Mouse (Mus musculus) heart, embryonic 11.5 days (tissue): ENCODE measurements around the gene Sufu. TPM values are rescaled to one million over a fixed set of nuclear protein-coding genes. Genes with fewer than 3 reads are reported as not detected.
A peak's percentile ranks its signal among the peaks of the same experiment; 100 is the strongest.

ENCODE experiments used
- ATAC-seq: fragments of 200-750 bp; cut with Nextera tagmentation; replicated peaks from 2 replicates; pipeline ENCODE4 v1.8.0; 2017; ENCODE audit warnings: moderate library complexity; ENCODE audit not compliant: insufficient number of reproducible peaks, low FRiP score, low TSS enrichment
- H3K27ac ChIP-seq: fragments of 300-500 bp; sonication (generic); 2 replicates; pipeline ENCODE4 v1.5.1; 2014; ENCODE audit warnings: mild to moderate bottlenecking, low read depth, low read length
- H3K27me3 ChIP-seq: fragments of 300-500 bp; sonication (generic); 2 replicates; pipeline ENCODE4 v1.6.1; 2014; ENCODE audit warnings: mild to moderate bottlenecking, low read length, mixed read lengths; ENCODE audit not compliant: control insufficient read depth, insufficient read depth
- H3K36me3 ChIP-seq: fragments of 300-500 bp; sonication (generic); 2 replicates; pipeline ENCODE4 v1.6.1; 2014; ENCODE audit warnings: mild to moderate bottlenecking, low read length, moderate library complexity, mixed read lengths; ENCODE audit not compliant: control insufficient read depth, insufficient read depth
- H3K4me1 ChIP-seq: fragments of 300-500 bp; sonication (generic); 2 replicates; pipeline ENCODE4 v1.6.1; 2014; ENCODE audit warnings: low read length; ENCODE audit not compliant: control insufficient read depth, insufficient read depth
- H3K4me2 ChIP-seq: fragments of 300-500 bp; sonication (generic); 2 replicates; pipeline ENCODE4 v1.6.1; 2014; ENCODE audit warnings: mild to moderate bottlenecking, moderate library complexity
- H3K4me3 ChIP-seq: fragments of 300-500 bp; sonication (generic); 2 replicates; pipeline ENCODE4 v1.5.1; 2014; ENCODE audit warnings: low read depth, low read length
- H3K9ac ChIP-seq: fragments of 300-500 bp; sonication (generic); 2 replicates; pipeline ENCODE4 v1.6.1; 2014; ENCODE audit warnings: mild to moderate bottlenecking, low read depth, low read length, moderate library complexity
- H3K9me3 ChIP-seq: fragments of 300-500 bp; sonication (generic); replicated peaks from 2 replicates; pipeline ENCODE4 v1.6.1; 2016; ENCODE audit warnings: low read length; ENCODE audit not compliant: control insufficient read depth
- WGBS: fragments of 180-500 bp; shearing (Covaris S2); extraction: QIAGEN DNeasy Blood & Tissue Kit; methylation state at CpG from one replicate; pipeline ENCODE4 v1.1.7; 2014; ENCODE audit not compliant: insufficient replicate concordance; 5-methylcytosine and 5-hydroxymethylcytosine counted together
- polyA plus RNA-seq: library from polyadenylated mRNA; unstranded; fragments of >200 nt; fragmentation: Nextera tagmentation; extraction: Ambion mirVana; gene quantifications from 2 replicates; pipeline ENCODE4 v1.2.1, GENCODE M21; 2014

Sufu gene
- polyA plus RNA-seq, 1 experiment from 2014 or later, result 21.5 TPM

DNA sequence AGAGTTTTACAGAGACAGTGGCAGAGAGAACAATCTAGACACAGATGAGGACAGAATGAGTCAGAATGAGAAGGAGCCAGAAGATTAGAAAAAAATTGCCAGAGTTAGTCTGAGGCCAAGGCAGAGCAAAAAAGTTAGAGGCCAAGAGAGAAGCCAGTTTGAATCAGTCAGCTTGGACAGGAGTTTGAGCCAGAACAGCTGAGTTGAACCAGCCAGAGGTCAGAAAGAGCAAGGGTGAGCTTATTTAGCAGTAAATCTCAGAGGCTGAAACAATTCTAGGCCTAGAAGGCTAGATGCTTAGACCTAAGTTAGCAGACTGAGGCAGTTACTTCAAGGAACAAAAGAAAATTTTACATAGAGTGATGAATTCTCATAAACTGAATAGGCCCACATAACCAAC is 32.6 kb downstream of the Sufu start:
- no peaks in the 10 kb centered on the region for H3K4me1 ChIP-seq
- no peak overlapping the region for H3K9ac ChIP-seq
- no peak overlapping the region for H3K4me3 ChIP-seq
- no peak overlapping the region for H3K4me2 ChIP-seq
- H3K9me3 ChIP-seq, result no peaks in the 10 kb centered on the region
- no peak overlapping the region for H3K27ac ChIP-seq
- peaks cover 7% of the 10 kb centered on the region; the same call in 1 of the 2 replicates for H3K36me3 ChIP-seq
- no peak for ATAC-seq
- H3K27me3 ChIP-seq, result no peaks in the 10 kb centered on the region

DNA sequence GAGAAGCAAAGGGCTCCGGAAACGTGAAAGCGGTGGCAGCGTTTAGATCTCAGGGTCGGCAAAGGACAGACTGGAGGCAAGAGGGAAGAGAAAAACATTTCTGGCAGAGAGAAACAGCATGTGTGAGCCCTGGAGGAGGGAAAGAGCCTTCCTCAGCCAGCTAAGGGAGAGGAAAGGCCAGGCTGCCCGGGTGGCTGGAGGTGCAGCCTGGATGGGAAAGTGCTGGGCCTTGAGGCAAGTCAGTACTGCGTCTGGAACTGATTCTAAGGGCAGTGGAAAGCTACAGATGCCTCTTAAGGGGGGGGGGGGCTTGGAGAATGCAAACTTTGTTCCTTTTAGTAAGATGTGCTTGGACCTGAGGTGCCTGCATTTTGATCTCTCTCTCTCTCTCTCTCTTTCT is 37.0 kb downstream of the Sufu start:
- no peak overlapping the region for H3K27ac ChIP-seq
- 70% methylated on average over 7 of the region's 7 CpGs for WGBS
- H3K4me3 ChIP-seq, result no peak overlapping the region
- no peaks in the 10 kb centered on the region for H3K27me3 ChIP-seq
- H3K36me3 ChIP-seq, result no peaks in the 10 kb centered on the region
- ATAC-seq, result no peak
- H3K4me2 ChIP-seq, result no peak overlapping the region
- no peaks in the 10 kb centered on the region for H3K9me3 ChIP-seq
- H3K4me1 ChIP-seq, result no peaks in the 10 kb centered on the region
- no peak overlapping the region for H3K9ac ChIP-seq

DNA sequence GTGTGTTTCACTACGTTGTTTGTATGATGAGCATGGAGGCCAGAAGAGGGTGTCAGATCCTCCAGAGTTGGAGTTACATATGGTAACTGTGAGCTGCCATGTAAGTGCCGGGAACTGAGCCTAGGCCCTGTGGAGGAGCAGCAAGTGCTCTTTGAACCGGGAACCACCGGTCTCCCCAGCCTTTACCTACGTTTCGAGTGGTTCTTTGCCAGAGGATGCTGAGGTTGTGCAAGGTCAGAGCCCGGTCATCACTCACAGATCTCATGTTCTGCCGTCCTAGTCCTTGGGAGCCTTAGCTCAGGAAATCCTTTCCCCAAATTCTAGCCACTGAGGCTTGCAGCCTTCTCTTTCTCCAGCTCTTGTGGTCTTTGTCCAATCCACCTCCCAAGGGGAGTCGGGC is 37.5 kb downstream of the Sufu start:
- Histone ChIP-seq H3K4me1 (no peaks in the 10 kb centered on the region), H3K4me3 (no peak overlapping the region), H3K27me3 (no peaks in the 10 kb centered on the region), H3K9ac (no peak overlapping the region), H3K27ac (no peak overlapping the region), H3K4me2 (no peak overlapping the region), H3K36me3 (no peaks in the 10 kb centered on the region), H3K9me3 (no peaks in the 10 kb centered on the region)
- no peak for ATAC-seq
- WGBS, result 69% methylated on average over 9 of the region's 9 CpGs

DNA sequence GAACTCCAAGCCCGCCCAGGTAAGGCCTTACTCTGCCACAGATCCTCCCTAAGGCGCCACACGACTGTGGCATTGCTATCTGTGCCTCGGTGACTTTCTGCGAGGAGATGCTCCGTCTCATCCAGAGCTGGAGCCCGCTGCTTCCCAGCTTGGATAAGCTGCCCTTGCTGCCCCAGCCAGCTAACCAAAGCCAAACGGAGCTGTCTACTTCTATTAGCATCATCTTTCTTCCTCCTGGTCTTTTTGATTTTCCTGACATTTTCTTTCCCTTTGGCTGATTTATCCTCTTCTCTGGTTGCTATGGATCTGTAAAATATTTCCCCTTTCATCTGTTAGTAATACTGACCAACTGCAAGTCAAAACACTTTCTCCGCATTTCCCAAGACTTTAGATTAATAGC is 37.9 kb downstream of the Sufu start:
- H3K4me2 ChIP-seq, result no peak overlapping the region
- no peak overlapping the region for H3K4me3 ChIP-seq
- H3K9me3 ChIP-seq, result no peaks in the 10 kb centered on the region
- no peak overlapping the region for H3K27ac ChIP-seq
- no peaks in the 10 kb centered on the region for H3K4me1 ChIP-seq
- no peaks in the 10 kb centered on the region for H3K36me3 ChIP-seq
- H3K27me3 ChIP-seq, result no peaks in the 10 kb centered on the region
- no peak for ATAC-seq
- H3K9ac ChIP-seq, result no peak overlapping the region
- 69% methylated on average over 9 of the region's 9 CpGs for WGBS

DNA sequence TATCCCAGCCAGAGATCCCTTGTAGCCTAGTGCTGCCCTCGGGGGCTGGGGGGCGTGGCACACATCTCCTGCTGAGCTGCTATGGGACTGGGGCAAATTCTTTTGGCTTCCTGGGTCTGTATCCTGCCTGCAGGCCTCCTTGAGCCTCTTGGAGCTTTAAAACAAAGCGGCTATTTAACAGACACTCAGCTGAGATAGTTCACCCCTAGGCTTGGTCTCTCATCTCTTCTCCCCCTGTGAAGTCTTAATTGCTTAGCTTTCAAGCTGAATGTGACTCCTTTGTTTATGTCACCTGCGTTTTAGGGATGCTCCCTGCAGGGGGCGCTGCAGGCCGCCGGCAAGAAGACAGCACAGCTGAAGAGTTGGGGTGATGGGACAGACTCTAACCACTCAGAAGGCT is 38.8 kb downstream of the Sufu start:
- H3K4me3 ChIP-seq, result no peak overlapping the region
- WGBS, result 11% methylated on average over 7 of the region's 7 CpGs
- no peak for ATAC-seq

DNA sequence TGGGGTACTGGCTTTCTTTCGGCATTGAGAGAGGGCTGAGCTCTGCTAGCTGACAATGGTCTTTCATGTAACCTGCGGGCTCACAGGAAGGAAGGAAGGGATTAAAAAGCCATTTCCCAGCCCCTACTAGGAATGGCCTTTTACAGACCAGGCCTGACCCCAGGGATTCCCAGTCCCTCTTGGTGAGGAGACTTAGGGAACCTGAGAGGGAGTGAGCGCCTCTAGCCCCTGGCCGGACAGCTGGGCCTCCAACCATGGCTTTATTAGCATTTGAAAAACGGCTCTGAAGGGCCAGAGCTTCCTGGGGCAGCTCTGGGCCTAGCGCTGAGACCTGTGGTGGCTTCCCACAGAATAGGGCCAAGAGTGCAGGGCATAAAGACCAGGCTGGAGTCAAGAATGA is 46.8 kb downstream of the Sufu start:
- Histone ChIP-seq H3K9ac (no peak overlapping the region), H3K4me1 (peaks cover 20% of the 10 kb centered on the region), H3K36me3 (no peaks in the 10 kb centered on the region), H3K9me3 (no peaks in the 10 kb centered on the region), H3K27ac (no peak overlapping the region), H3K27me3 (no peaks in the 10 kb centered on the region), H3K4me2 (no peak overlapping the region), H3K4me3 (no peak overlapping the region)
- 32% methylated on average over 6 of the region's 6 CpGs for WGBS
- no peak for ATAC-seq

More for the DNA sequence above, 38.8 kb downstream of the Sufu start:
- Histone ChIP-seq H3K9me3 (no peaks in the 10 kb centered on the region), H3K9ac (no peak overlapping the region), H3K36me3 (no peaks in the 10 kb centered on the region), H3K27ac (no peak overlapping the region), H3K27me3 (no peaks in the 10 kb centered on the region), H3K4me1 (no peaks in the 10 kb centered on the region), H3K4me2 (no peak overlapping the region)

DNA sequence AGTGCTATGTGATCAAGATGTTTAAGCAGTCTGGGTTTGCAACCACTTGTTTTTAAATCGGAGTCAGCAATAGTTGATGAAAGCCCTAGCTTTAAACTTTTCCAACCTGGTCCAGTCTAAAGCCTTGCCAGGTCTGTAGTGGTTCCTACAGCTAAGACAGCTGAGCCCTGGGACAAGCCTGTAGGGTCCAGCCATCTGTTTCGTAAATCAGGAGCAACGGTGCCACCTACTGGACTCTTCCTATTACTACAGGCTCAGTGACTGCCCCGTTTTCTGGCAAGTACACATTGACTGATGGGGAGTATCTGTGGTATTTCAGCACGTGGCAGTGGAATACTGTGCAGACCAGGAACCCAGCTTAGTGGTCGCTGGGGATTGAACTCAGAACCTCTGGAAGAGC is 47.5 kb downstream of the Sufu start:
- H3K4me1 ChIP-seq, result peaks cover 22% of the 10 kb centered on the region
- H3K27ac ChIP-seq, result no peak overlapping the region
- H3K4me3 ChIP-seq, result no peak overlapping the region
- no peaks in the 10 kb centered on the region for H3K27me3 ChIP-seq
- peak; percentile 47; the same call in 1 of the 2 replicates for ATAC-seq
- H3K9me3 ChIP-seq, result no peaks in the 10 kb centered on the region
- H3K36me3 ChIP-seq, result no peaks in the 10 kb centered on the region
- H3K9ac ChIP-seq, result no peak overlapping the region
- WGBS, result 10% methylated on average over 6 of the region's 6 CpGs
- no peak overlapping the region for H3K4me2 ChIP-seq

DNA sequence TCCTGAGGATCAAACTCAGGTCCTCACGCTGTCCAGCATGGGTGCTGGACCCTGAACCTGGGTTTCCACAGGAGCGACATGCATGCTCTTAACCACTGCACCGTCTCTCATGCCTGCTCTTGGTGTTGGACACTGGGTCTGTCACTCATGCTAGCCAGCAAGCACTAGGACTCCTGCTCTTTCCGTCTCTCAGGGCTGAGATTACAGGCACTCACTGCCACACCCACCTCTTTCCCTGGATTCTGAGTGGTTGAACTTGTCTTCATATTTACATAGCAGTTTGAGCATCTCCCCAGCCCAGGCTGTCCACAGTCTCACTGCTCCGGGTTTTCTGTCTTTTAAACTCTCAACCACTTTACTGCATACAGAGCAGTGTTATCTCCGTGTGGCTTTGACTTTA is 48.9 kb downstream of the Sufu start:
- H3K9me3 ChIP-seq, result no peaks in the 10 kb centered on the region
- no peaks in the 10 kb centered on the region for H3K36me3 ChIP-seq
- WGBS, result 44% methylated on average over 6 of the region's 6 CpGs
- no peak for ATAC-seq
- no peak overlapping the region for H3K9ac ChIP-seq
- H3K27me3 ChIP-seq, result no peaks in the 10 kb centered on the region
- H3K4me1 ChIP-seq, result peaks cover 25% of the 10 kb centered on the region
- H3K4me2 ChIP-seq, result no peak overlapping the region
- H3K27ac ChIP-seq, result no peak overlapping the region
- no peak overlapping the region for H3K4me3 ChIP-seq

DNA sequence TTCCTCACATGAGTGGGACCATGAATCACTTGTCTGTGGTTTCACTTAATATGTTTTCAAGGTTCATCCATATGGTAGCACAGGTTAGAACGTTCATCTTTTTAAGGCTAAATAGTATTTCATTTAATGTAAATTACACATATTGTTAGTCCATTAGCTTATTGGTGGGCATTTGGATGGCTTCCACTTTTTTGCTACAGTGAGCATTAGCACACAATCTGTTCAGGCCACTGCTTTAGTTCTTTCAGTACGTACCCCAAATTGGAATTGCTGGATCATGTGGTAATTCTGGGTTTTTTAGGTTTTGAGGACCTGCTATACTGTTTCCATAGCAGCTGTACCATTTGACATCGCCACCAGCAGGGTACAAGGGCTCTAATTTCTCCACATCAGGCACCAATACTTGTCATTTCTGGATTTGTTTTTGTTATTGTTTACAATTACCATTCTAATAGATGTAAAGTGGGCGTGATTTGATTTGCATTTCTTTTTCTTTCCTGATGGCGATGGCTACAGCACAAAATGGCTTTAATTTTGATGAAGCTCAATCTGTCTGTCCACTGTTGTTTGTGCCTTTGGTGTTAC is 49.8 kb downstream of the Sufu start:
- ATAC-seq, result no peak
- H3K27ac ChIP-seq, result no peak overlapping the region
- 87% methylated on average over 5 of the region's 5 CpGs for WGBS

More for the DNA sequence above, 49.8 kb downstream of the Sufu start:
- no peaks in the 10 kb centered on the region for H3K9me3 ChIP-seq
- H3K27me3 ChIP-seq, result no peaks in the 10 kb centered on the region
- H3K4me2 ChIP-seq, result no peak overlapping the region
- no peaks in the 10 kb centered on the region for H3K36me3 ChIP-seq
- peaks cover 25% of the 10 kb centered on the region for H3K4me1 ChIP-seq
- no peak overlapping the region for H3K9ac ChIP-seq
- no peak overlapping the region for H3K4me3 ChIP-seq
